Mouse (Mus musculus) hindbrain, embryonic 15.5 days (tissue): ENCODE data around the gene Alkbh7. TPM values are rescaled to one million over a fixed set of nuclear protein-coding genes. Genes with fewer than 3 reads are reported as not detected.

Experiments
- ATAC-seq: fragments of 200-750 bp; cut with Nextera tagmentation; 2 replicates; pipeline ENCODE4 v1.8.0; 2017; ENCODE audit warnings: low read depth, moderate number of reproducible peaks, moderate TSS enrichment; ENCODE audit not compliant: low FRiP score
- H3K27ac ChIP-seq: fragments of 300-500 bp; sonication (generic); replicated peaks from 2 replicates; pipeline ENCODE4 v1.5.1; 2015; ENCODE audit warnings: mild to moderate bottlenecking, inconsistent platforms
- H3K27me3 ChIP-seq: fragments of 300-500 bp; sonication (generic); 2 replicates; pipeline ENCODE4 v1.6.1; 2015; ENCODE audit warnings: control low read depth, inconsistent platforms
- H3K36me3 ChIP-seq: fragments of 300-500 bp; sonication (generic); 2 replicates; pipeline ENCODE4 v1.6.1; 2015; ENCODE audit warnings: control low read depth, inconsistent platforms
- H3K4me1 ChIP-seq: fragments of 300-500 bp; sonication (generic); replicated peaks from 2 replicates; pipeline ENCODE4 v1.6.1; 2015; ENCODE audit warnings: control low read depth, inconsistent platforms
- H3K4me2 ChIP-seq: fragments of 300-500 bp; sonication (generic); 2 replicates; pipeline ENCODE4 v1.6.1; 2015; ENCODE audit warnings: moderate library complexity, mild to moderate bottlenecking, inconsistent platforms
- H3K4me3 ChIP-seq: fragments of 300-500 bp; sonication (generic); 2 replicates; pipeline ENCODE4 v1.5.1; 2015; ENCODE audit warnings: mild to moderate bottlenecking, inconsistent platforms
- H3K9ac ChIP-seq: fragments of 300-500 bp; sonication (generic); 2 replicates; pipeline ENCODE4 v1.6.1; 2015; ENCODE audit warnings: inconsistent platforms
- H3K9me3 ChIP-seq: fragments of 300-500 bp; sonication (generic); 2 replicates; pipeline ENCODE4 v1.6.1; 2016; ENCODE audit warnings: control low read depth, inconsistent platforms
- WGBS: fragments of 180-500 bp; shearing (Covaris S2); methylation state at CpG from one replicate; pipeline ENCODE4 v1.1.7; 2015; 5-methylcytosine and 5-hydroxymethylcytosine counted together
- polyA plus RNA-seq: library from polyadenylated mRNA; unstranded; fragments of >200 nt; fragmentation: Nextera tagmentation; extraction: Ambion mirVana; gene quantifications from 2 replicates; pipeline ENCODE4 v1.2.1, GENCODE M21; 2015

Alkbh7 gene
- polyA plus RNA-seq, 1 experiment from 2014 or later: 55.8 TPM

GRCm38 (mm10) chr17:56973956-56974707, 23.0 kb upstream of the Alkbh7 start:
- no peak for ATAC-seq
- H3K9ac ChIP-seq: no peak overlapping the region
- H3K27me3 ChIP-seq: no peaks in the 10 kb centered on the region
- no peaks in the 10 kb centered on the region for H3K36me3 ChIP-seq
- H3K9me3 ChIP-seq: no peaks in the 10 kb centered on the region
- H3K27ac ChIP-seq: no peak overlapping the region
- WGBS: 66% methylated on average over 13 of the region's 14 CpGs
- no peaks in the 10 kb centered on the region for H3K4me1 ChIP-seq
- no peak overlapping the region for H3K4me3 ChIP-seq
- no peak overlapping the region for H3K4me2 ChIP-seq

- Histone ChIP-seq H3K27ac (no peak overlapping the region), H3K4me2 (no peak overlapping the region), H3K4me1 (no peaks in the 10 kb centered on the region), H3K4me3 (no peak overlapping the region), H3K36me3 (no peaks in the 10 kb centered on the region), H3K9ac (no peak overlapping the region), H3K27me3 (no peaks in the 10 kb centered on the region), H3K9me3 (no peaks in the 10 kb centered on the region)
- WGBS: 81% methylated on average over 5 of the region's 5 CpGs
- ATAC-seq: no peak
These were observed 22.4 kb upstream of the Alkbh7 start for GRCm38 (mm10) chr17:56974708-56975240.

- ATAC-seq: no peak
- Histone ChIP-seq H3K4me3 (no peak overlapping the region), H3K27ac (no peak overlapping the region), H3K4me1 (no peaks in the 10 kb centered on the region), H3K36me3 (no peaks in the 10 kb centered on the region), H3K9me3 (no peaks in the 10 kb centered on the region), H3K4me2 (no peak overlapping the region), H3K27me3 (no peaks in the 10 kb centered on the region), H3K9ac (no peak overlapping the region)
- WGBS: 76% methylated on average over 3 of the region's 3 CpGs
These were observed 21.7 kb upstream of the Alkbh7 start for GRCm38 (mm10) chr17:56975391-56975790.

GRCm38 (mm10) chr17:56976531-56977390, 20.4 kb upstream of the Alkbh7 start:
- no peaks in the 10 kb centered on the region for H3K9me3 ChIP-seq
- H3K27me3 ChIP-seq: no peaks in the 10 kb centered on the region
- H3K4me2 ChIP-seq: no peak overlapping the region
- no peaks in the 10 kb centered on the region for H3K36me3 ChIP-seq
- no peaks in the 10 kb centered on the region for H3K4me1 ChIP-seq
- H3K9ac ChIP-seq: no peak overlapping the region
- no peak overlapping the region for H3K4me3 ChIP-seq
- no peak for ATAC-seq
- H3K27ac ChIP-seq: no peak overlapping the region
- WGBS: 84% methylated on average over 8 of the region's 8 CpGs

- Histone ChIP-seq H3K36me3 (no peaks in the 10 kb centered on the region), H3K4me1 (no peaks in the 10 kb centered on the region), H3K9me3 (no peaks in the 10 kb centered on the region), H3K27me3 (no peaks in the 10 kb centered on the region), H3K4me3 (no peak overlapping the region), H3K27ac (no peak overlapping the region), H3K9ac (no peak overlapping the region), H3K4me2 (no peak overlapping the region)
- 37% methylated on average over 7 of the region's 8 CpGs for WGBS
- no peak for ATAC-seq
These were observed 17.6 kb upstream of the Alkbh7 start for GRCm38 (mm10) chr17:56979524-56979923.

GRCm38 (mm10) chr17:56981049-56981448, 16.1 kb upstream of the Alkbh7 start:
- Histone ChIP-seq H3K4me1 (no peaks in the 10 kb centered on the region), H3K27me3 (no peaks in the 10 kb centered on the region), H3K27ac (no peak overlapping the region), H3K9ac (no peak overlapping the region), H3K4me3 (no peak overlapping the region), H3K9me3 (no peaks in the 10 kb centered on the region), H3K4me2 (no peak overlapping the region), H3K36me3 (no peaks in the 10 kb centered on the region)
- no peak for ATAC-seq
- WGBS: 85% methylated on average over 7 of the region's 7 CpGs

GRCm38 (mm10) chr17:56982013-56982412, 15.1 kb upstream of the Alkbh7 start, which contains the start of gene Acer1:
Acer1 (minus strand) TSS chr17:56982126.
- ATAC-seq: no peak
- H3K4me1 ChIP-seq: no peaks in the 10 kb centered on the region
- no peak within 1 kb of the TSS for H3K27ac ChIP-seq
- no peak within 1 kb of the TSS for H3K4me3 ChIP-seq
- H3K36me3 ChIP-seq: no peaks in the 10 kb centered on the region
- WGBS: 77% methylated on average over 5 of the region's 5 CpGs
- H3K9ac ChIP-seq: no peak within 1 kb of the TSS
- no peaks in the 10 kb centered on the region for H3K27me3 ChIP-seq
- no peak within 1 kb of the TSS for H3K4me2 ChIP-seq
- no peaks in the 10 kb centered on the region for H3K9me3 ChIP-seq

GRCm38 (mm10) chr17:56984886-56985285, 12.3 kb upstream of the Alkbh7 start:
- H3K9ac ChIP-seq: no peak overlapping the region
- H3K27ac ChIP-seq: no peak overlapping the region
- H3K4me3 ChIP-seq: no peak overlapping the region
- 0 out of 2 replicates have a peak, but pooled peaks cover 4% of the 10 kb centered on the region for H3K4me1 ChIP-seq
- no peaks in the 10 kb centered on the region for H3K27me3 ChIP-seq
- no peaks in the 10 kb centered on the region for H3K36me3 ChIP-seq
- no peak overlapping the region for H3K4me2 ChIP-seq
- H3K9me3 ChIP-seq: no peaks in the 10 kb centered on the region
- WGBS: 91% methylated on average over 9 of the region's 9 CpGs
- no peak for ATAC-seq

GRCm38 (mm10) chr17:56985656-56986055, 11.5 kb upstream of the Alkbh7 start:
- ATAC-seq: no peak
- no peak overlapping the region for H3K4me2 ChIP-seq
- H3K9me3 ChIP-seq: no peaks in the 10 kb centered on the region
- H3K4me3 ChIP-seq: no peak overlapping the region
- H3K4me1 ChIP-seq: 0 out of 2 replicates have a peak, but pooled peaks cover 4% of the 10 kb centered on the region
- H3K27ac ChIP-seq: no peak overlapping the region
- no peaks in the 10 kb centered on the region for H3K27me3 ChIP-seq
- WGBS: 82% methylated on average over 3 of the region's 3 CpGs
- no peak overlapping the region for H3K9ac ChIP-seq
- no peaks in the 10 kb centered on the region for H3K36me3 ChIP-seq

- no peak overlapping the region for H3K4me2 ChIP-seq
These were observed 10.9 kb upstream of the Alkbh7 start for GRCm38 (mm10) chr17:56986105-56986805.

GRCm38 (mm10) chr17:56988441-56988840, 8.7 kb upstream of the Alkbh7 start:
- no peak overlapping the region for H3K27ac ChIP-seq
- H3K4me1 ChIP-seq: peaks cover 22% of the 10 kb centered on the region
- no peak for ATAC-seq
- no peaks in the 10 kb centered on the region for H3K9me3 ChIP-seq
- no peak overlapping the region for H3K4me2 ChIP-seq
- no peaks in the 10 kb centered on the region for H3K27me3 ChIP-seq
- H3K9ac ChIP-seq: no peak overlapping the region
- H3K4me3 ChIP-seq: no peak overlapping the region
- peaks cover 11% of the 10 kb centered on the region for H3K36me3 ChIP-seq
- 89% methylated on average over 7 of the region's 7 CpGs for WGBS

More at GRCm38 (mm10) chr17:56986105-56986805, 10.9 kb upstream of the Alkbh7 start:
- Histone ChIP-seq H3K9me3 (no peaks in the 10 kb centered on the region), H3K27ac (no peak overlapping the region), H3K27me3 (no peaks in the 10 kb centered on the region), H3K4me3 (no peak overlapping the region), H3K9ac (no peak overlapping the region), H3K4me1 (peaks cover 9% of the 10 kb centered on the region), H3K36me3 (no peaks in the 10 kb centered on the region)
- 92% methylated on average over 3 of the region's 3 CpGs for WGBS
- ATAC-seq: no peak
